Mouse (Mus musculus): ENCODE results near the gene Gm11992. TPM values are rescaled to one million over a fixed set of nuclear protein-coding genes. Genes with fewer than 3 reads are reported as not detected.

The Gm11992 gene
- polyA plus RNA-seq, 1 experiment from 2014 or later: 2.7 TPM

GRCm38 (mm10) chr11:9024782-9025181 lies 23.6 kb upstream of the Gm11992 start:
- Histone ChIP-seq H3K27me3 (ENCODE audit: control insufficient read depth, insufficient read depth, low read length) (no peaks in the 10 kb centered on the region), H3K4me3 (ENCODE audit: low read depth, low read length) (no peak overlapping the region), H3K27ac (ENCODE audit: low read depth, low read length) (no peak overlapping the region), H3K36me3 (ENCODE audit: control insufficient read depth, insufficient read depth, low read length) (no peaks in the 10 kb centered on the region), H3K9ac (ENCODE audit: low read depth, low read length) (no peak overlapping the region), H3K9me3 (replicated peaks; ENCODE audit: control insufficient read depth, low read length) (no peaks in the 10 kb centered on the region), H3K4me2 (no peak overlapping the region), H3K4me1 (ENCODE audit: control insufficient read depth, insufficient read depth, low read length) (no peaks in the 10 kb centered on the region)
- 64% methylated on average over 7 of the region's 7 CpGs for WGBS (ENCODE audit: insufficient replicate concordance)
- ATAC-seq (replicated peaks; ENCODE audit: insufficient number of reproducible peaks, low FRiP score, low TSS enrichment): no peak

GRCm38 (mm10) chr11:9025211-9025610 lies 23.2 kb upstream of the Gm11992 start:
- no peak overlapping the region for H3K9ac ChIP-seq (ENCODE audit: low read depth, low read length)
- H3K27me3 ChIP-seq (ENCODE audit: control insufficient read depth, insufficient read depth, low read length): no peaks in the 10 kb centered on the region
- no peak overlapping the region for H3K27ac ChIP-seq (ENCODE audit: low read depth, low read length)
- H3K9me3 ChIP-seq (replicated peaks; ENCODE audit: control insufficient read depth, low read length): no peaks in the 10 kb centered on the region
- H3K36me3 ChIP-seq (ENCODE audit: control insufficient read depth, insufficient read depth, low read length): no peaks in the 10 kb centered on the region
- H3K4me1 ChIP-seq (ENCODE audit: control insufficient read depth, insufficient read depth, low read length): no peaks in the 10 kb centered on the region
- ATAC-seq (replicated peaks; ENCODE audit: insufficient number of reproducible peaks, low FRiP score, low TSS enrichment): no peak
- no peak overlapping the region for H3K4me3 ChIP-seq (ENCODE audit: low read depth, low read length)
- WGBS (ENCODE audit: insufficient replicate concordance): 73% methylated on average over 3 of the region's 3 CpGs
- H3K4me2 ChIP-seq: no peak overlapping the region

DNA sequence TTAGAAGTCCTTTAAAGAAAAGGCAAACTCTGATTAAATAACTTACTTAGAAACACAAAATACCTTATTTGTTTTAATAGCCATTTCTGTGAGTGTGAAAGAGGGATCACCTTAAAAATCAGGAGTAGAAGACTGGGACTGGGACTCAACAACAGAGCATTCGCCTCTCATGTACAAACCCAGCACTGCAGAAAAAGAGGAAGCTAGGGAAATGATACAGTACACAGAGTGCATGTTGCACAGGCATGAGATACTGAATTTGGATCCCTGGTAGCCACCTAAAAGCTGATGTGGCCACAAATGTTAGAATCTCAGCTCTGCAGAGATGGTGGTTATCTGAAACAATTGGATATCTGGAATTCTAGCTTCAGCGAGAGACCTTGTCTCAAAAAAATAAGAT lies 16.9 kb upstream of the Gm11992 start:
- H3K4me1 ChIP-seq (ENCODE audit: control insufficient read depth, insufficient read depth, low read length): no peaks in the 10 kb centered on the region
- no peak overlapping the region for H3K4me3 ChIP-seq (ENCODE audit: low read depth, low read length)
- no peak overlapping the region for H3K27ac ChIP-seq (ENCODE audit: low read depth, low read length)
- no peak overlapping the region for H3K4me2 ChIP-seq
- no peaks in the 10 kb centered on the region for H3K9me3 ChIP-seq (replicated peaks; ENCODE audit: control insufficient read depth, low read length)
- 77% methylated on average over 2 of the region's 2 CpGs for WGBS (ENCODE audit: insufficient replicate concordance)
- H3K27me3 ChIP-seq (ENCODE audit: control insufficient read depth, insufficient read depth, low read length): no peaks in the 10 kb centered on the region
- H3K9ac ChIP-seq (ENCODE audit: low read depth, low read length): no peak overlapping the region
- H3K36me3 ChIP-seq (ENCODE audit: control insufficient read depth, insufficient read depth, low read length): no peaks in the 10 kb centered on the region
- no peak for ATAC-seq (replicated peaks; ENCODE audit: insufficient number of reproducible peaks, low FRiP score, low TSS enrichment)

GRCm38 (mm10) chr11:9046546-9046945 lies 1.8 kb upstream of the Gm11992 start:
- Histone ChIP-seq H3K9ac (ENCODE audit: low read depth, low read length) (no peak overlapping the region), H3K27me3 (ENCODE audit: control insufficient read depth, insufficient read depth, low read length) (peaks cover 6% of the 10 kb centered on the region; the same call in 1 of the 2 replicates), H3K4me1 (ENCODE audit: control insufficient read depth, insufficient read depth, low read length) (peaks cover 7% of the 10 kb centered on the region; the same call in 1 of the 2 replicates), H3K4me3 (ENCODE audit: low read depth, low read length) (no peak overlapping the region), H3K36me3 (ENCODE audit: control insufficient read depth, insufficient read depth, low read length) (no peaks in the 10 kb centered on the region), H3K4me2 (no peak overlapping the region), H3K27ac (ENCODE audit: low read depth, low read length) (peak overlapping the region; percentile 65), H3K9me3 (replicated peaks; ENCODE audit: control insufficient read depth, low read length) (no peaks in the 10 kb centered on the region)
- 70% methylated on average over 2 of the region's 2 CpGs for WGBS (ENCODE audit: insufficient replicate concordance)
- no peak for ATAC-seq (replicated peaks; ENCODE audit: insufficient number of reproducible peaks, low FRiP score, low TSS enrichment)

DNA sequence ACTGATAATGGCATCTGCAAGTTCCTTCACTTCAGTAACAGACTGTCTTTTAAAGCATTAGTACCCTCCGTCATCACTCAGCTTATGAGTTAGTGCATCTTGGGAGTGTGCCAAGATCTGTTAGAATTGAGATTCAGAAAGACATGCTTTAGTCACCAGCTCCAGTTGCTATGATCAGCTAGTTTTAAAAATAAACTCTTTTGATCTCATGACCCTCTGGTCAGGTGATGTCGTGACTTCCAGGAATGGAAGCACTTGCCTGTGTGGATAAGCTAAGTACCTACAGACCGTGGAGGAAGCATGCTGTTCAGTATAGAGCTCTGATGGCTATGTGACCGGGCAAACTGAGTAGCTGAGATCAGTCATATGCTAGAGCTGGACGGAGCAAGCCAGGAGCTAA lies 1.4 kb upstream of the Gm11992 start:
- 45% methylated on average over 5 of the region's 5 CpGs for WGBS (ENCODE audit: insufficient replicate concordance)
- Histone ChIP-seq H3K9me3 (replicated peaks; ENCODE audit: control insufficient read depth, low read length) (no peaks in the 10 kb centered on the region), H3K4me1 (ENCODE audit: control insufficient read depth, insufficient read depth, low read length) (peaks cover 7% of the 10 kb centered on the region; the same call in 1 of the 2 replicates), H3K27ac (ENCODE audit: low read depth, low read length) (peak overlapping the region; percentile 70; the same call in 1 of the 2 replicates), H3K4me3 (ENCODE audit: low read depth, low read length) (no peak overlapping the region), H3K9ac (ENCODE audit: low read depth, low read length) (no peak overlapping the region), H3K36me3 (ENCODE audit: control insufficient read depth, insufficient read depth, low read length) (no peaks in the 10 kb centered on the region), H3K4me2 (no peak overlapping the region), H3K27me3 (ENCODE audit: control insufficient read depth, insufficient read depth, low read length) (peaks cover 6% of the 10 kb centered on the region; the same call in 1 of the 2 replicates)
- peak; percentile 66 for ATAC-seq (replicated peaks; ENCODE audit: insufficient number of reproducible peaks, low FRiP score, low TSS enrichment)

GRCm38 (mm10) chr11:9048703-9049060 lies 288 bp downstream of the Gm11992 start, which contains the start of gene Sun3:
Sun3 (minus strand) TSS chr11:9048991.
- ATAC-seq (replicated peaks; ENCODE audit: insufficient number of reproducible peaks, low FRiP score, low TSS enrichment): peak; percentile 25; the same call in 1 of the 2 replicates
- H3K9ac ChIP-seq (ENCODE audit: low read depth, low read length): peak within 1 kb of the TSS; percentile 16; the same call in 1 of the 2 replicates
- 0 out of 2 replicates have a peak within 1 kb of the TSS, but pooled peaks have one; percentile 70 for H3K27ac ChIP-seq (ENCODE audit: low read depth, low read length)
- H3K4me2 ChIP-seq: peak within 1 kb of the TSS; percentile 86
- no peaks in the 10 kb centered on the region for H3K9me3 ChIP-seq (replicated peaks; ENCODE audit: control insufficient read depth, low read length)
- H3K36me3 ChIP-seq (ENCODE audit: control insufficient read depth, insufficient read depth, low read length): no peaks in the 10 kb centered on the region
- peaks cover 6% of the 10 kb centered on the region; the same call in 1 of the 2 replicates for H3K27me3 ChIP-seq (ENCODE audit: control insufficient read depth, insufficient read depth, low read length)
- H3K4me1 ChIP-seq (ENCODE audit: control insufficient read depth, insufficient read depth, low read length): peaks cover 7% of the 10 kb centered on the region
- 2% methylated on average over 18 of the region's 18 CpGs for WGBS (ENCODE audit: insufficient replicate concordance)
- H3K4me3 ChIP-seq (ENCODE audit: low read depth, low read length): peak within 1 kb of the TSS; percentile 48

- Histone ChIP-seq H3K9me3 (replicated peaks; ENCODE audit: control insufficient read depth, low read length) (no peaks in the 10 kb centered on the region), H3K4me1 (ENCODE audit: control insufficient read depth, insufficient read depth, low read length) (peaks cover 7% of the 10 kb centered on the region), H3K4me3 (ENCODE audit: low read depth, low read length) (no peak overlapping the region), H3K9ac (ENCODE audit: low read depth, low read length) (no peak overlapping the region), H3K4me2 (no peak overlapping the region), H3K27ac (ENCODE audit: low read depth, low read length) (no peak overlapping the region), H3K36me3 (ENCODE audit: control insufficient read depth, insufficient read depth, low read length) (no peaks in the 10 kb centered on the region), H3K27me3 (ENCODE audit: control insufficient read depth, insufficient read depth, low read length) (peaks cover 6% of the 10 kb centered on the region; the same call in 1 of the 2 replicates)
- WGBS (ENCODE audit: insufficient replicate concordance): 78% methylated on average over 4 of the region's 4 CpGs
- no peak for ATAC-seq (replicated peaks; ENCODE audit: insufficient number of reproducible peaks, low FRiP score, low TSS enrichment)
Measured at GRCm38 (mm10) chr11:9050241-9050640, 1.8 kb downstream of the Gm11992 start.

GRCm38 (mm10) chr11:9051895-9052294 lies 3.5 kb downstream of the Gm11992 start:
- H3K36me3 ChIP-seq (ENCODE audit: control insufficient read depth, insufficient read depth, low read length): no peaks in the 10 kb centered on the region
- WGBS (ENCODE audit: insufficient replicate concordance): 61% methylated on average over 2 of the region's 2 CpGs
- no peak overlapping the region for H3K27ac ChIP-seq (ENCODE audit: low read depth, low read length)
- H3K4me3 ChIP-seq (ENCODE audit: low read depth, low read length): no peak overlapping the region
- H3K9ac ChIP-seq (ENCODE audit: low read depth, low read length): no peak overlapping the region
- no peak for ATAC-seq (replicated peaks; ENCODE audit: insufficient number of reproducible peaks, low FRiP score, low TSS enrichment)
- H3K4me2 ChIP-seq: no peak overlapping the region
- H3K9me3 ChIP-seq (replicated peaks; ENCODE audit: control insufficient read depth, low read length): no peaks in the 10 kb centered on the region
- H3K27me3 ChIP-seq (ENCODE audit: control insufficient read depth, insufficient read depth, low read length): peaks cover 6% of the 10 kb centered on the region; the same call in 1 of the 2 replicates
- H3K4me1 ChIP-seq (ENCODE audit: control insufficient read depth, insufficient read depth, low read length): peaks cover 7% of the 10 kb centered on the region

DNA sequence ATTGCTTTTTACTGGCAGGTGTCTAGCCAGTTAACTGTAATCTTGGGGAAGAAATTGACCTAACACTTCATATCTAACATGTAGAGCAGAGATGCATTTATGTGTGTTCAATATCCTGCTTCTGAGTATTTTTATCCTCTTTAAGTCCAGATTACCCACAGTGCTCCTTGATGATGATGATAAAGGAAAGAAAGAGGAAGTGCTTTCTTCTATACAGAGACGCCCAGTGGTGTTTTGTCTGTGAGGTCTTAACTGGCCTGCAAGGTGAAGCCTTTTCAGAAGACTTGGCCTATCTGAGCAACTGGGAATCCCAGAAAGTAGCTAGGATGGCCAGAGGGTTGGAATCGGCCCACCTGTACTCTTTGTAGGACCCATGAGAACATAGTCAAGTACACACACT lies 8.5 kb downstream of the Gm11992 start:
- 77% methylated on average over 2 of the region's 2 CpGs for WGBS (ENCODE audit: insufficient replicate concordance)
- Histone ChIP-seq H3K4me1 (ENCODE audit: control insufficient read depth, insufficient read depth, low read length) (no peaks in the 10 kb centered on the region; the same call in 1 of the 2 replicates), H3K27me3 (ENCODE audit: control insufficient read depth, insufficient read depth, low read length) (no peaks in the 10 kb centered on the region; the same call in 1 of the 2 replicates), H3K9ac (ENCODE audit: low read depth, low read length) (no peak overlapping the region), H3K4me2 (no peak overlapping the region), H3K4me3 (ENCODE audit: low read depth, low read length) (no peak overlapping the region), H3K36me3 (ENCODE audit: control insufficient read depth, insufficient read depth, low read length) (no peaks in the 10 kb centered on the region), H3K9me3 (replicated peaks; ENCODE audit: control insufficient read depth, low read length) (no peaks in the 10 kb centered on the region), H3K27ac (ENCODE audit: low read depth, low read length) (no peak overlapping the region)
- no peak for ATAC-seq (replicated peaks; ENCODE audit: insufficient number of reproducible peaks, low FRiP score, low TSS enrichment)

Data from heart, embryonic 11.5 days (tissue).